Mouse (Mus musculus) lung, adult 2 months (tissue): ENCODE measurements at regions not wholly inside any gene's neighbourhood (a gene's known extent, or its start where the extent isn't known, plus 50 kb on each side); places are given as distances from the start of the nearest gene placed in this dataset.

Source experiments
- DNase-seq: peaks from one replicate; pipeline ENCODE4 v3.0.0; 2022
- H3K4me1 ChIP-seq: fragments of 200-500 bp; 2 replicates; pipeline ENCODE4 v1.6.1; 2011; ENCODE audit warnings: low read length; ENCODE audit not compliant: control insufficient read depth, insufficient read depth
- H3K4me3 ChIP-seq: fragments of 200-500 bp; replicated peaks from 2 replicates; pipeline ENCODE3; 2011; ENCODE audit warnings: low read depth, mild to moderate bottlenecking, control low read depth, low read length; ENCODE audit errors: extremely low read depth
- CTCF ChIP-seq: fragments of 200-500 bp; IDR thresholded peaks from 2 replicates; pipeline ENCODE4 v1.5.1; 2011; ENCODE audit warnings: mild to moderate bottlenecking, low read length, control low read depth; ENCODE audit not compliant: insufficient read depth
- POLR2A ChIP-seq: fragments of 200-500 bp; IDR thresholded peaks from 2 replicates; pipeline ENCODE4 v1.6.1; 2011; ENCODE audit warnings: low read depth, mild to moderate bottlenecking, control low read depth, low read length, borderline replicate concordance; ENCODE audit errors: extremely low read depth
- WGBS: fragments of 180-500 bp; shearing (Covaris S2); methylation state at CpG from one replicate; pipeline ENCODE4 v1.1.7; 2018; 5-methylcytosine and 5-hydroxymethylcytosine counted together

DNA sequence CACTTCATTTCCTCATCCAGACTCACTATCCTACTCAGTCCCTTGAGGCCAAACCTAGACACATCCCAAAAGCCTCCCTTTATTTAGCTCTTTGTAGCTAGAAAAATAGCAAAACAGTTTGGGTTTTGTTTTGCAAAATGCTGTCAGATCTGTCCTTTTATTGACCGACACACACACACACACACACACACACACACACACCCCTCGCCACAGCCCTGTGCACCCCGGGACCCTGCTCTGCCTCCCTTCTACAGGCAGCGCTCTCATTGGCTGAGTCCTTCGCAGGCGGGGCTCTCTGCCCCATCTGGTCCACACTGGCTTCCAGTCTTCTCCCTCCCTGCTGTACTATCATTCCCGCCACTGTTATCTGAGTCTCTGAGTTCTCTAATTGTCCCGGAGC is 56.5 kb upstream of the Kit start:
- DNase-seq: no peak
- 61% methylated on average over 8 of the region's 8 CpGs for WGBS
- TF ChIP-seq POLR2A (no peak), CTCF (no peak)
- H3K4me3 ChIP-seq: no peak overlapping the region
- no peaks in the 10 kb centered on the region for H3K4me1 ChIP-seq

GRCm38 (mm10) chr5:75523041-75523678 is 51.6 kb upstream of the Kit start:
- WGBS: 84% methylated on average over 4 of the region's 4 CpGs
- Histone ChIP-seq H3K4me3 (no peak overlapping the region), H3K4me1 (no peaks in the 10 kb centered on the region)
- DNase-seq: no peak
- no peak for TF ChIP-seq CTCF
- no peak for TF ChIP-seq POLR2A
